ENCODE assay signal across 1 mouse cellular context in the genomic region with DNA sequence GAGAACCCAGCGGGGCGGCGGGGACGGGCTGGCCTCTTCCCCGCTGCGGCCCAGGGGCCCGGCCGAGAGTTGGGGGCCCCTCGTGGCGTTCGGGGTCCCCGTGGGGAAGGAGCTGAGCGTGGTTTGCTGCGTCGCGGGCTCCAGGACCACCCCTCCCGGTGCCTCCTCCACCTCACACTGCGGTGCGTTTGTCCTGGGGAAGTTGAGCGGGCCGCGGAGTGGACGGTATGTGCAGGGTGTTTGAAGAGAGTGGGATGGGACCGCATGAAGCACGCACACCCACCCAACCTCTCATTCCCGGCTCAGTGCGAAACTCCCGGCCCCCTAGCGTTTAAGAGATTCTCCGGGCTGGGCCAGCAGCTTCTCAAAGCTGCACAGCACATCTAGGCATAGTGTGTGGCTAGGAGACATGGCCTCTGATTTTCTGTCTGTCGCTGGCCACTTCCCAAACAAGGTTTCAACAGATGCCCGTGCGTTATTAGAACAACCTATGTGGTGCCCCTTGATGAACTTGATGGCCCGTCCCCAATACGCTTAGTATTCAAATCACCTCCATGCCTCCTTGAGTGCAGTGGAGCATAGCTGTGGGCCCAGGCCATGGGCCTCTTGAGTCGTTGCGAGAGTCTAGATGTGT.
TF ChIP-seq lines count a peak whose summit lies in the region.

No protein-coding gene starts in this region.

TF ChIP-seq in CH12.LX, 34 proteins besides CTCF, POLR2A, EP300 and RAD21 (continued from another document):
- TF ChIP-seq MAFK (IDR thresholded peaks at IDR 0.05; ENCODE audit: insufficient replicate concordance, low read length) (no peak), IRF4 (IDR thresholded peaks at IDR 0.05; ENCODE audit: low read depth, low read length) (peak; percentile 38; the same call in 1 of the 2 replicates), JUND (conservative IDR thresholded peaks at IDR 0.05; ENCODE audit: low read depth, low read length) (no peak), PAX5 (IDR thresholded peaks at IDR 0.05; ENCODE audit: low read length) (no peak), CHD1 (IDR thresholded peaks at IDR 0.05; ENCODE audit: low read depth, low read length) (no peak; the same call in 1 of the 2 replicates), ZNF384 (IDR thresholded peaks at IDR 0.05; ENCODE audit: low read depth, low read length) (no peak), MAZ (IDR thresholded peaks at IDR 0.05; ENCODE audit: low read depth, low read length) (0 out of 2 replicates have a peak, but pooled peaks have one; percentile 42), MAX (IDR thresholded peaks at IDR 0.05; ENCODE audit: low read length) (peak; percentile 60; the same call in 1 of the 2 replicates), GABPA (IDR thresholded peaks at IDR 0.05; ENCODE audit: insufficient replicate concordance, low read depth, low read length) (no peak), CHD2 (IDR thresholded peaks at IDR 0.05; ENCODE audit: low read length) (no peak), SIN3A (IDR thresholded peaks at IDR 0.05; ENCODE audit: low read length) (peak; percentile 58), ZMIZ1 (IDR thresholded peaks at IDR 0.05; ENCODE audit: low read depth, low read length) (0 out of 2 replicates have a peak, but pooled peaks have one; percentile 15), NRF1 (IDR thresholded peaks at IDR 0.05; ENCODE audit: low read depth, low read length) (no peak), ELF1 (IDR thresholded peaks at IDR 0.05; ENCODE audit: low read depth, low read length) (no peak), HCFC1 (IDR thresholded peaks at IDR 0.05; ENCODE audit: low read depth, low read length) (peak; percentile 17; the same call in 1 of the 2 replicates), SMC3 (IDR thresholded peaks at IDR 0.05; ENCODE audit: low read depth, low read length) (peak; percentile 34)
